Mouse (Mus musculus) thymus, adult 2 months (tissue): ENCODE measurements at regions not wholly inside any gene's neighbourhood (a gene's known extent, or its start where the extent isn't known, plus 50 kb on each side); places are given as distances from the start of the nearest gene placed in this dataset.

ENCODE experiments used
- CTCF ChIP-seq: fragments of 200-500 bp; IDR thresholded peaks from 2 replicates; pipeline ENCODE4 v1.5.1; 2012; ENCODE audit warnings: mild to moderate bottlenecking, control low read depth, low read length, moderate library complexity, borderline replicate concordance; ENCODE audit not compliant: control insufficient read depth, poor library complexity, insufficient read depth; ENCODE audit errors: extremely low read depth
- POLR2A ChIP-seq: fragments of 200-500 bp; IDR thresholded peaks from 2 replicates; pipeline ENCODE4 v1.6.1; 2012; ENCODE audit warnings: mild to moderate bottlenecking, low read length, control low read depth, moderate library complexity; ENCODE audit not compliant: control insufficient read depth, poor library complexity, insufficient read depth; ENCODE audit errors: extremely low read depth

GRCm38 (mm10) chr9:43571086-43571485, 172.7 kb upstream of the Nectin1 start:
- TF ChIP-seq CTCF (no peak), POLR2A (no peak)
